Mouse (Mus musculus): Measurements from ENCODE around the gene Panx1. TPM values are rescaled to one million over a fixed set of nuclear protein-coding genes. Genes with fewer than 3 reads are reported as not detected.

Panx1 gene
- 181 TPM for polyA plus RNA-seq (2017; shearing (Covaris generic))

DNA sequence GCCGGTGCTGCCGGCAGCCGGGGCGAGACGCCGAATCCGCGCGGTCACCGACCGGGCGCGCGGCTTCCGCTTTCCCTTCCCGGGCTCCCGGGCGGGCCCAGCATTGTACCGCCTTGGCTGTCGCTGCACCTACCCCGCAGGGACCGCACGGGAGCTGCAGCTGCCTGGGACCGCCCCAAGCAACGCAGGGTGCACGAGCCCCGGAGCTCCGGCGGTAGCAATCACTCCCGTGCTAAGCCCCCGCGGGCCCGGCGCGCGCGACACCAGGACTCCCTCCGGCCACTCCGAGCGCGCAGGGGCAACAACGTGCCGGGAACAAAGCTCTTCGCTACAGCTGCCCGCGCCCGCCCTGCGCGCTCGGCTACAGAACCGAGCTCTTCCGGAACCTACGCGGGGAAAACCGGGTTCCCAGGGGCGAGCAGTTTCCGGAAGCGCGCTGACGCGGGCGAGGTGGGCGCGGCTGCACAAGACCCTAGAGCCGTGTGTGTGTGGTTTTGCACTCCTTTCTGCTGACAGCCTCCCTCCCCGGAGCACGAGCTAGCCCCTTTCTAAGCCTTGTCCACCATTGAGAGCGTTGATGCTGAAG, at the start of gene Panx1:
TSS of gene Panx1 (minus strand) at position 395 of the 586 bp plus-strand sequence.

Other genes with a start within 250 kb of the Panx1 start
- 0.60 TPM for gene Gpr83, start 185.3 kb downstream of the Panx1 start, polyA plus RNA-seq (2017; shearing (Covaris generic))
- gene Izumo1r, start 141.5 kb downstream of the Panx1 start, polyA plus RNA-seq (2017; shearing (Covaris generic)) = 22.6 TPM
- gene Hephl1, start 66.6 kb upstream of the Panx1 start, polyA plus RNA-seq (2017; shearing (Covaris generic)) = 0.10 TPM
- gene Vstm5, start 193.6 kb upstream of the Panx1 start, polyA plus RNA-seq (2017; shearing (Covaris generic)) = not detected
- gene Med17, start 234.5 kb upstream of the Panx1 start, polyA plus RNA-seq (2017; shearing (Covaris generic)) = 51.1 TPM